Mouse (Mus musculus): ENCODE data around the gene Upp2. TPM values are rescaled to one million over a fixed set of nuclear protein-coding genes. Genes with fewer than 3 reads are reported as not detected.

Upp2 gene
- total and polyA plus RNA-seq, 2 experiments from 2014 or later = 10.8 to 12.6 TPM

DNA sequence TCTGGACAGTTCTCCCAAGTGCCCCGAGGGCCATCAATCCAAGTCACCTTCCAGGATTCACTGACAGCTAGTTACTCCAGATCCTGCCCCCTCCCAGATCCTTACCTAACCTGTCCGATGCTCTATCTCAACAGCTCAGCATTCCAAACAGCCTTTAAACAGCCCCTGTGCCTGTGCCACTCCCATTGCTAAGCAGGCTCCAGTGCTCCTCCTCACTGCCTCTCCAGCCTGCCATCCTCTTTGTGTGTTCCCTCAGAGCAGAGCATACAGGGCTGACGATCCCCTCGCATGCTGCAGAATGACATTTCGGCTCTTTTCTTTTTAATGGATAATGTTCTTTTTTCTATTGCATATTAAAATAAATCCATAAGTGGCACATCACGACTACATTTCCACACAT is 17.1 kb upstream of the Upp2 start:
- no peaks in the 10 kb centered on the region for H3K9me3 ChIP-seq (ENCODE audit: low read length)
- no peak overlapping the region for H3K4me3 ChIP-seq (ENCODE audit: low read depth, low read length)
- peaks cover 8% of the 10 kb centered on the region; the same call in 1 of the 2 replicates for H3K4me1 ChIP-seq (ENCODE audit: insufficient read depth)
- no peak for TF ChIP-seq CTCF (IDR thresholded peaks at IDR 0.05; ENCODE audit: low read depth)
- peak; percentile 52; the same call in 1 of the 2 replicates for ATAC-seq
- no peak for DNase-seq
- H3K9ac ChIP-seq = no peak overlapping the region
- H3K4me2 ChIP-seq (ENCODE audit: low read depth) = no peak overlapping the region
- no peak overlapping the region for H3K27ac ChIP-seq (ENCODE audit: low read depth, low read length)
- 48% methylated on average over 6 of the region's 6 CpGs for WGBS
- H3K36me3 ChIP-seq (ENCODE audit: insufficient read depth) = no peaks in the 10 kb centered on the region
- no peaks in the 10 kb centered on the region for H3K27me3 ChIP-seq (ENCODE audit: insufficient read depth, low read length)

DNA sequence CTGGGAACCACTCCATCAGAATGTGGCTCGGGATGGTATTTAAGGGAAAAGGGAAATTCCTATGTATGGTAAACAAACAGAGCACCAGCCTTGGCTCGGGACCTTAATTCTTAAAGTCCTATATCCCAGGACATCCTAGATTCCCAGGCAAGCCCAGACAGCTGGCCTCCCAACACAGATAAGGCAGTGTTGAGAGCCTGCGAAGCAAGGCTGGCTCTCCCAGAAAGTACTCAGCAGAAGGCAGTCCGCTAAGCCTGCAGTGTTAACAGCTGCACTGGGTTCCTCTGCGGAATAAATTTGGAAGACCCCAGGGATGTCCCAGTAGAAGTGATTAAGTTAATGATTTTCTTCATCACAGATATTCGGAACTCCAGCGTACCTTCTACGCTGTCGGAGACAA is 16.6 kb upstream of the Upp2 start:
- H3K9me3 ChIP-seq (ENCODE audit: low read length) = no peaks in the 10 kb centered on the region
- no peak overlapping the region for H3K9ac ChIP-seq
- no peaks in the 10 kb centered on the region for H3K36me3 ChIP-seq (ENCODE audit: insufficient read depth)
- no peak for TF ChIP-seq CTCF (IDR thresholded peaks at IDR 0.05; ENCODE audit: low read depth)
- no peak overlapping the region for H3K4me3 ChIP-seq (ENCODE audit: low read depth, low read length)
- H3K4me1 ChIP-seq (ENCODE audit: insufficient read depth) = peaks cover 8% of the 10 kb centered on the region; the same call in 1 of the 2 replicates
- no peak overlapping the region for H3K27ac ChIP-seq (ENCODE audit: low read depth, low read length)
- no peaks in the 10 kb centered on the region for H3K27me3 ChIP-seq (ENCODE audit: insufficient read depth, low read length)
- DNase-seq (no peak), ATAC-seq (peak; percentile 83)
- 56% methylated on average over 9 of the region's 9 CpGs for WGBS
- H3K4me2 ChIP-seq (ENCODE audit: low read depth) = no peak overlapping the region

DNA sequence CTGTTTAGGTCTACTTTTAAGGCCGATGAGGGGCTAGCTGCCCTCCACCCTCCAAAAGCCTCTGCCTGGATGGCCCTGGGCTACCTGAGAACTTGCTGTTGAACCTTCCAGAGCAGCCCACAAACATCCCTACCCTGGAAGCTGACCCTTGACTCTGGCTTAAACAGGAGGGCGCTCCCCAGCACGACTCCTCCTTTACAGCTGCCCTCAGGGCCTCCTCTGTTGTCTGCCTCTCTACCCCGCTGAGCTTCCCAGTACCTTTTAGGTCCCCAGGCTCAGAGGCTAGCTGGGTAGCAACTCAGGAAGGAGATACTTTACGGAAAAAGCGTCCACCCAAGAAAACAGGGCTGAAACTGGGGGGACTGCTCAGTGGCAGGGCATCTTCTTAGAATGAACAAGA is 15.2 kb upstream of the Upp2 start:
- 48% methylated on average over 6 of the region's 6 CpGs for WGBS
- no peaks in the 10 kb centered on the region for H3K36me3 ChIP-seq (ENCODE audit: insufficient read depth)

DNA sequence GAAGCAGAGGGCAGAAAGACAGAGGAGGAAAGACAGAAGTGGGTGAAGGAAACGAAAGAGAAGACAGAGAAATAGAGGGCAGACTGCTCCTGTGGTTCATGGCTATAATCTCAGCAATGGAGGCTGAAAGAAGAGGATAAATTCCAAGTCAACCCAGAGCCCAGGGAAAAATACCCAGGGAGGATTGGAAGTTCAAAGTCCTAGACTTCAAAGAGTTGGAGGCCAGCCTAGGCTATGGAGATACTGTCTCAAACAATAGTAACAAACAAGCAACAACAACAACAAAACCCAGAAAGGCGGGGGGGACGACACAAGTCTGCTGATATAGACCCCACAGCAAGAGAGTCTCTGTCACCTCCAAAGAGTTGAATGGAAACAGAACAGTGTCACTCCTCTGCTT is 14.8 kb upstream of the Upp2 start:
- H3K27ac ChIP-seq (ENCODE audit: low read depth, low read length) = no peak overlapping the region
- 44% methylated on average over 3 of the region's 3 CpGs for WGBS
- DNase-seq (no peak), ATAC-seq (no peak)
- no peaks in the 10 kb centered on the region for H3K9me3 ChIP-seq (ENCODE audit: low read length)
- H3K4me2 ChIP-seq (ENCODE audit: low read depth) = no peak overlapping the region
- no peak for TF ChIP-seq CTCF (IDR thresholded peaks at IDR 0.05; ENCODE audit: low read depth)
- no peak overlapping the region for H3K4me3 ChIP-seq (ENCODE audit: low read depth, low read length)
- H3K27me3 ChIP-seq (ENCODE audit: insufficient read depth, low read length) = no peaks in the 10 kb centered on the region
- no peak overlapping the region for H3K9ac ChIP-seq
- peaks cover 8% of the 10 kb centered on the region; the same call in 1 of the 2 replicates for H3K4me1 ChIP-seq (ENCODE audit: insufficient read depth)
- no peaks in the 10 kb centered on the region for H3K36me3 ChIP-seq (ENCODE audit: insufficient read depth)

More for the DNA sequence above, 15.2 kb upstream of the Upp2 start:
- DNase-seq (no peak), ATAC-seq (no peak)
- no peak overlapping the region for H3K27ac ChIP-seq (ENCODE audit: low read depth, low read length)
- H3K4me2 ChIP-seq (ENCODE audit: low read depth) = no peak overlapping the region
- TF ChIP-seq CTCF (IDR thresholded peaks at IDR 0.05; ENCODE audit: low read depth) = no peak
- H3K27me3 ChIP-seq (ENCODE audit: insufficient read depth, low read length) = no peaks in the 10 kb centered on the region
- H3K9me3 ChIP-seq (ENCODE audit: low read length) = no peaks in the 10 kb centered on the region
- H3K4me3 ChIP-seq (ENCODE audit: low read depth, low read length) = no peak overlapping the region
- H3K9ac ChIP-seq = no peak overlapping the region
- H3K4me1 ChIP-seq (ENCODE audit: insufficient read depth) = peaks cover 8% of the 10 kb centered on the region; the same call in 1 of the 2 replicates

DNA sequence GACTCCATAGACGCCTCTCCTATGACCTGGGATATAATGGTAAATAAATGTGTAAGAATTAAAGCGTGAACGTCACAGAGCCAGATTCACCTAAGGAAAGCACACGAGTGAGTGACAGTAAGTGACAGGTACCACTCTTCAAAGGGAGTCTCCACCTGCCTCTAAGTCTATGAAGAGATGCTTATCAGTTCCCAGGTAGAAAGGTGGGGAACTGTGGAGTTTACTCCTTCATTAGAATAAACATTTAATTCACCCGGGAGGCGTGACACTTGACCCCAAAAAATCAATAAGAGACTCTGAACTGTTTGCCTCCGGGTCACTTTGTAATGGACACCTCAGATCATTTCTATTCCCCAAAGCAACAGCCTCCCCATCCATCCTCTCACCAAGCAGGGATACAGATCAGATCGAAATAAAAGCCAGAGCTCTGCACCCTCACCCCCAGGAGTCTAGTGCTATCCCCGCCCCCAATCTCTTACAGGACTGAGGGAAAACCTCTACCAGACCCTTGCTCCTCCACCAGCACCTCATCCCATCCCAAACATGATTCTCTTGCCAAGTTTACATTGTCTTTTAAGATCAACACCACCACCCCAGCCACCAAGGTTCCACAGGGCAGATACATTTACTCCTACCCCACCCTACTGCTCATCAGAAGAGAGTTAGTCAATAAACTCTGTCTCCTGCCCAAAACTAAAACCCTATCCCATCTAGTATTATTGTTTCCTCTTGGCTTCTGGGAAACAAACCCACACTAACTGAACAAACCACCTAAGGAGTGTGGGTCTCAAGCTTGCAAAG is 9.9 kb upstream of the Upp2 start:
- no peak overlapping the region for H3K4me2 ChIP-seq (ENCODE audit: low read depth)
- H3K4me3 ChIP-seq (ENCODE audit: low read depth, low read length) = no peak overlapping the region
- H3K9ac ChIP-seq = no peak overlapping the region
- H3K9me3 ChIP-seq (ENCODE audit: low read length) = no peaks in the 10 kb centered on the region
- no peaks in the 10 kb centered on the region for H3K4me1 ChIP-seq (ENCODE audit: insufficient read depth)
- ATAC-seq (no peak), DNase-seq (no peak)
- H3K27ac ChIP-seq (ENCODE audit: low read depth, low read length) = no peak overlapping the region
- WGBS = 86% methylated on average over 9 of the region's 9 CpGs
- H3K27me3 ChIP-seq (ENCODE audit: insufficient read depth, low read length) = no peaks in the 10 kb centered on the region
- no peaks in the 10 kb centered on the region for H3K36me3 ChIP-seq (ENCODE audit: insufficient read depth)
- no peak for TF ChIP-seq CTCF (IDR thresholded peaks at IDR 0.05; ENCODE audit: low read depth)

DNA sequence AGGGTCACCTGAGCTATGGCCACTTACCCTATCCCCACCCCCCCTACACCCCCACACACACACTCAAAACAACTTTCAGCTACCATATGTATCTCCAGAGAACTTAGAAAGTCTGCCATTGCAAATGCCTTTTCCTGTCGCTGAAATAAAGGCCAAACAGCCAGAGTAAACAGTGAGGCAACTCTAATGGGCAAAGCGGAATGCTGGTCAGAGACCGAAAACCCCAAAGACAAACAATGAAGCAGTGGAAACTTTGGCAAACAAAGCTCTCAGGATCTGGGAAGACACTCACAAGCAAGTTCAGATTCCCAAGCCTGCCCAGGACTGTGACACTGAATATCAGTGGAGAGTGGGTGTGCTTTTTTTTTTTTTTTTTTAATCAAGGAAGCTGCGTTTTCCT is 5.0 kb upstream of the Upp2 start:
- no peak for ATAC-seq

DNA sequence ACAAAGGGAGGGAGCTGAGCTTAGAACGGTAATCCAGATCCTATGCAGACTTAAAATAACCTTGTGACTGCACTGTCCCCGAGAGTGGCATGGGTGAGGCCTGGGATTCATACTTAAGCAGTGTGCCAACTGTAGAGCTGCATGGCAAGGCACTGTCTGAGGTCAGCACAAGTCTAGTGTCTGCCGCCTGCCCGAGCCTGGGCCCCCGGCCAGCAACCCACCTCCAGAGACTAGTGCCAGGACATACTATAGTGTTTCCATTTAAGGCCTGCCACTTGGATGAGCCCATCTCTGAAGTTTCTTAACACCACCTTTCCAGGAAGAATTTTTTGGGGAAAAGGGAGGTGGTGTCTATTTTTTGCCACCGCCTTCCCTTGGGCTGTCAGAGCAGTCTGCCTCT is 1.8 kb upstream of the Upp2 start:
- peak overlapping the region; percentile 10 for H3K9ac ChIP-seq
- H3K4me2 ChIP-seq (ENCODE audit: low read depth) = peak overlapping the region; percentile 52
- ATAC-seq (no peak), DNase-seq (no peak)
- H3K27ac ChIP-seq (ENCODE audit: low read depth, low read length) = no peak overlapping the region
- H3K27me3 ChIP-seq (ENCODE audit: insufficient read depth, low read length) = no peaks in the 10 kb centered on the region
- H3K4me3 ChIP-seq (ENCODE audit: low read depth, low read length) = peak overlapping the region; percentile 97
- 24% methylated on average over 6 of the region's 6 CpGs for WGBS
- H3K9me3 ChIP-seq (ENCODE audit: low read length) = no peaks in the 10 kb centered on the region
- no peak for TF ChIP-seq CTCF (IDR thresholded peaks at IDR 0.05; ENCODE audit: low read depth)
- peaks cover 18% of the 10 kb centered on the region for H3K4me1 ChIP-seq (ENCODE audit: insufficient read depth)
- no peaks in the 10 kb centered on the region for H3K36me3 ChIP-seq (ENCODE audit: insufficient read depth)

More for the DNA sequence above, 5.0 kb upstream of the Upp2 start:
- 75% methylated on average over 4 of the region's 4 CpGs for WGBS
- Histone ChIP-seq H3K27me3 (ENCODE audit: insufficient read depth, low read length) (no peaks in the 10 kb centered on the region), H3K4me3 (ENCODE audit: low read depth, low read length) (no peak overlapping the region), H3K4me2 (ENCODE audit: low read depth) (no peak overlapping the region), H3K27ac (ENCODE audit: low read depth, low read length) (no peak overlapping the region), H3K36me3 (ENCODE audit: insufficient read depth) (no peaks in the 10 kb centered on the region), H3K4me1 (ENCODE audit: insufficient read depth) (peaks cover 9% of the 10 kb centered on the region), H3K9ac (no peak overlapping the region), H3K9me3 (ENCODE audit: low read length) (no peaks in the 10 kb centered on the region)
- no peak for TF ChIP-seq CTCF (IDR thresholded peaks at IDR 0.05; ENCODE audit: low read depth)
- DNase-seq = no peak

All from forebrain, postnatal 0 days (tissue).